Mouse (Mus musculus): ENCODE results near the gene Kif16b.

DNA sequence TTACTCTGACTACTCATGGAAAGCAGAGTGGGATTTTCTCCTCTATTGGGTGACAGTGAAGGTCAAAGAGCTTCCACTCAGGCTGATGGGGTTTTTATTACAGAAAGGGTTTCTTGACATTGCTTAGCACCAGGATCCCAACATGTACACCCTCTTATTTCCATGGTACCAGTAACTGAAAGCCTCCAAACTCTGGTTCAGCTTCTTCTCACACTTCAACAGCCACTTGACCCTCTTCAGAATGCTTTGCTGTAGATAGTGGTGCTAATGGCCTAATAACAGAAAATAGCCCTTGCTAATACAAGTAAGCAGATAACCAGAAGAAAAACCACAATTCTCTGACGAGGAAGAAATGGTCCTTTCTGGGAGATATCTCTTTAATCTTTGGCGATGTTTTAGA lies 259.6 kb downstream of the Kif16b start:
- TF ChIP-seq CTCF (IDR thresholded peaks at IDR 0.05; ENCODE audit: low read depth) (no peak), EP300 (IDR thresholded peaks at IDR 0.05; ENCODE audit: low read depth) (no peak; the same call in 1 of the 2 replicates)
